Mouse (Mus musculus) intestine, embryonic 14.5 days (tissue): ENCODE data around the gene Cfap54. TPM values are rescaled to one million over a fixed set of nuclear protein-coding genes. Genes with fewer than 3 reads are reported as not detected.

Source experiments
- ATAC-seq: fragments of 200-750 bp; cut with Nextera tagmentation; replicated peaks from 2 replicates; pipeline ENCODE4 v1.8.0; 2017; ENCODE audit warnings: low read depth, moderate number of reproducible peaks, moderate TSS enrichment, moderate library complexity; ENCODE audit not compliant: low FRiP score, low TSS enrichment
- DNase-seq: peaks from one replicate; pipeline ENCODE4 v3.0.0-alpha.2; 2018; ENCODE audit warnings: low spot score
- H3K27ac ChIP-seq: fragments of 300-500 bp; sonication (generic); 2 replicates; pipeline ENCODE4 v1.5.1; 2014; ENCODE audit warnings: low read depth, mild to moderate bottlenecking, control low read depth
- H3K27me3 ChIP-seq: fragments of 300-500 bp; sonication (generic); replicated peaks from 2 replicates; pipeline ENCODE4 v1.6.1; 2014; ENCODE audit warnings: low read length, control low read depth; ENCODE audit not compliant: control insufficient read depth, insufficient read depth
- H3K36me3 ChIP-seq: fragments of 300-500 bp; sonication (generic); 2 replicates; pipeline ENCODE4 v1.6.1; 2014; ENCODE audit warnings: low read length, control low read depth; ENCODE audit not compliant: control insufficient read depth, insufficient read depth
- H3K4me1 ChIP-seq: fragments of 300-500 bp; sonication (generic); replicated peaks from 2 replicates; pipeline ENCODE4 v1.6.1; 2014; ENCODE audit warnings: low read length, control low read depth, mixed read lengths; ENCODE audit not compliant: control insufficient read depth, insufficient read depth
- H3K4me2 ChIP-seq: fragments of 300-500 bp; sonication (generic); 2 replicates; pipeline ENCODE4 v1.6.1; 2014; ENCODE audit warnings: low read length
- H3K4me3 ChIP-seq: fragments of 300-500 bp; sonication (generic); 2 replicates; pipeline ENCODE4 v1.5.1; 2014; ENCODE audit warnings: low read depth, low read length, control low read depth, mixed read lengths
- H3K9ac ChIP-seq: fragments of 300-500 bp; sonication (generic); 2 replicates; pipeline ENCODE4 v1.6.1; 2014; ENCODE audit warnings: mild to moderate bottlenecking, low read length
- H3K9me3 ChIP-seq: fragments of 300-500 bp; sonication (generic); 2 replicates; pipeline ENCODE4 v1.6.1; 2016; ENCODE audit warnings: low read length, control low read depth; ENCODE audit not compliant: control insufficient read depth
- WGBS: fragments of 180-500 bp; shearing (Covaris S2); extraction: QIAGEN DNeasy Blood & Tissue Kit; methylation state at CpG from one replicate; pipeline ENCODE4 v1.1.7; 2014; 5-methylcytosine and 5-hydroxymethylcytosine counted together
- polyA plus RNA-seq: library from polyadenylated mRNA; unstranded; fragments of >200 nt; fragmentation: Nextera tagmentation; extraction: Ambion mirVana; gene quantifications from 2 replicates; pipeline ENCODE4 v1.2.1, GENCODE M21; 2014

Cfap54 gene
- polyA plus RNA-seq, 1 experiment from 2014 or later: 0.16 TPM

DNA sequence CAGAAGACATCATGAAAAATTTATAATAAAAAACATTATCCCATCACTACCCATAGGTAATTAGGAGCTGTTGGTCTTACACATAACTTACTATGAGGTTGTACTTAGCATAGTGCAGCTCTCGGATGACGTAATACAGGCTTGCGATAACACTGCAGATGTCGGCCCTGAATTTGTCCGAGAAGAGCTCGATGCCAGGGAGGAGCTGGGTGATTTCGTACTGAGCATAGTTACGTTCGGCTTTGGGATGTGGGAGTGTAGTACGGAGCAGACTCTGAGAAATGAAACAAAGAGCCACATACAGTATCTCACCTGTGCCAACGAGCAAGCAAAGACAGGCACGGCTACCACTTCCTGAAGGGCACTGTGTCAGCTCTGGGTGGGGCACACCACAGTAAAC lies 149.0 kb downstream of the Cfap54 start:
- DNase-seq: no peak
- no peaks in the 10 kb centered on the region for H3K9me3 ChIP-seq
- no peak overlapping the region for H3K9ac ChIP-seq
- no peak overlapping the region for H3K4me2 ChIP-seq
- no peaks in the 10 kb centered on the region for H3K36me3 ChIP-seq
- WGBS: 84% methylated on average over 12 of the region's 12 CpGs
- no peak for ATAC-seq
- no peaks in the 10 kb centered on the region for H3K4me1 ChIP-seq
- no peaks in the 10 kb centered on the region for H3K27me3 ChIP-seq
- no peak overlapping the region for H3K27ac ChIP-seq
- H3K4me3 ChIP-seq: no peak overlapping the region

GRCm38 (mm10) chr10:92930036-92930435 lies 151.4 kb downstream of the Cfap54 start:
- DNase-seq (no peak), ATAC-seq (no peak)
- 41% methylated on average over 1 of the region's 1 CpGs for WGBS
- Histone ChIP-seq H3K36me3 (no peaks in the 10 kb centered on the region), H3K9ac (no peak overlapping the region), H3K4me3 (no peak overlapping the region), H3K9me3 (no peaks in the 10 kb centered on the region), H3K27me3 (no peaks in the 10 kb centered on the region), H3K4me2 (no peak overlapping the region), H3K27ac (no peak overlapping the region), H3K4me1 (no peaks in the 10 kb centered on the region)

DNA sequence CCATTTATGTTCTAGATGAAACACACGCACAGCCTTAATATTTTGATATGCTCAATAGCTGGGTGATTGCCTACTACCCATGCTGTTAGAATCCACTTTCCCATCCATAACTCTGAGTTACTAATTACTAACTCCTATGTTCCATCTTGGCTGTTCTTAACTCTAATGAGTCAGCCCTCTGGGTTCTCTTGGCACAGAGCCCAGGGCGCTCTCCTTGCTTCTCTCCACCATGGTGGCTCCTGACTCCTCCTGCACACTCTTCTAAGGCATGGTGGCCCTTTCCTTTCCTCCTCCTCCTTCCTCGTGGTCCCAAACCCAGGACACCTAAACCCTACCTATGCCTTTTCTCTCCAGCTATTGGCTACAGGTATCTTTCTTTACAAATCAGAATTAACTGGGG lies 153.2 kb downstream of the Cfap54 start:
- no peaks in the 10 kb centered on the region for H3K36me3 ChIP-seq
- no peaks in the 10 kb centered on the region for H3K27me3 ChIP-seq
- WGBS: 85% methylated on average over 3 of the region's 3 CpGs
- H3K27ac ChIP-seq: no peak overlapping the region
- H3K9me3 ChIP-seq: no peaks in the 10 kb centered on the region
- H3K9ac ChIP-seq: no peak overlapping the region
- H3K4me3 ChIP-seq: no peak overlapping the region
- ATAC-seq (no peak), DNase-seq (no peak)
- no peak overlapping the region for H3K4me2 ChIP-seq
- H3K4me1 ChIP-seq: no peaks in the 10 kb centered on the region

- no peaks in the 10 kb centered on the region for H3K4me1 ChIP-seq
- H3K27ac ChIP-seq: no peak overlapping the region
- H3K9me3 ChIP-seq: no peaks in the 10 kb centered on the region
- no peak overlapping the region for H3K4me2 ChIP-seq
- no peak overlapping the region for H3K4me3 ChIP-seq
- ATAC-seq (no peak), DNase-seq (no peak)
- no peak overlapping the region for H3K9ac ChIP-seq
- no peaks in the 10 kb centered on the region for H3K36me3 ChIP-seq
- H3K27me3 ChIP-seq: no peaks in the 10 kb centered on the region
- 90% methylated on average over 1 of the region's 1 CpGs for WGBS
Observed at GRCm38 (mm10) chr10:92918551-92918950, 162.9 kb downstream of the Cfap54 start.

- H3K9me3 ChIP-seq: no peaks in the 10 kb centered on the region
- H3K27ac ChIP-seq: no peak overlapping the region
- H3K4me3 ChIP-seq: no peak overlapping the region
- no peaks in the 10 kb centered on the region for H3K4me1 ChIP-seq
- 65% methylated on average over 6 of the region's 6 CpGs for WGBS
- no peak for DNase-seq
- H3K27me3 ChIP-seq: no peaks in the 10 kb centered on the region
- ATAC-seq: no peak
- H3K36me3 ChIP-seq: no peaks in the 10 kb centered on the region
- no peak overlapping the region for H3K4me2 ChIP-seq
- H3K9ac ChIP-seq: no peak overlapping the region
Observed at GRCm38 (mm10) chr10:92907246-92907645, 174.2 kb downstream of the Cfap54 start.

GRCm38 (mm10) chr10:92888466-92888865 lies 193.0 kb downstream of the Cfap54 start:
- no peak overlapping the region for H3K27ac ChIP-seq
- no peak for DNase-seq
- 87% methylated on average over 6 of the region's 6 CpGs for WGBS
- H3K27me3 ChIP-seq: no peaks in the 10 kb centered on the region
- no peaks in the 10 kb centered on the region for H3K4me1 ChIP-seq
- H3K4me2 ChIP-seq: no peak overlapping the region
- ATAC-seq: no peak
- no peak overlapping the region for H3K9ac ChIP-seq
- no peaks in the 10 kb centered on the region for H3K36me3 ChIP-seq
- H3K4me3 ChIP-seq: no peak overlapping the region
- no peaks in the 10 kb centered on the region for H3K9me3 ChIP-seq

DNA sequence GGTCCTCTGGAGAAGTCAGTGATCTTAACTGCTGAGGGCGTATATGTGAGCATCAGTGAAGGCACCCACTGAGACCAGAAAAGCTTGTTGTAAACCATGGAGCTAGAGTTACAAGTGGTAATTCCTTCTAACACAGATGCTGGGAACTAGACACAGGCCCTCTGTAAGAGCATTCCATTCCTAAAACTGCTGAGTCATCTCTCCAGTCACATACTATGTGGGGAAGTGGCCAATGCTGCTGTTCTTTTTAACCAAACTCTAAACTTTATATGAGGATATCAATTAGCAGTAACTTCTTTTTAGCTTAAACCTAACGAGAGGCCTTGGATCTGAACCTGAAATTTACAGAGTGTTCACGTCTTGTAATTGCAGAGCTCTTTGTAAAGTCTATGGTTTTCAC lies 203.4 kb downstream of the Cfap54 start:
- no peaks in the 10 kb centered on the region for H3K27me3 ChIP-seq
- H3K36me3 ChIP-seq: no peaks in the 10 kb centered on the region
- H3K4me3 ChIP-seq: no peak overlapping the region
- H3K4me1 ChIP-seq: no peaks in the 10 kb centered on the region
- H3K27ac ChIP-seq: no peak overlapping the region
- no peaks in the 10 kb centered on the region for H3K9me3 ChIP-seq
- ATAC-seq: no peak
- H3K9ac ChIP-seq: no peak overlapping the region
- WGBS: 89% methylated on average over 3 of the region's 3 CpGs
- H3K4me2 ChIP-seq: no peak overlapping the region
- no peak for DNase-seq

DNA sequence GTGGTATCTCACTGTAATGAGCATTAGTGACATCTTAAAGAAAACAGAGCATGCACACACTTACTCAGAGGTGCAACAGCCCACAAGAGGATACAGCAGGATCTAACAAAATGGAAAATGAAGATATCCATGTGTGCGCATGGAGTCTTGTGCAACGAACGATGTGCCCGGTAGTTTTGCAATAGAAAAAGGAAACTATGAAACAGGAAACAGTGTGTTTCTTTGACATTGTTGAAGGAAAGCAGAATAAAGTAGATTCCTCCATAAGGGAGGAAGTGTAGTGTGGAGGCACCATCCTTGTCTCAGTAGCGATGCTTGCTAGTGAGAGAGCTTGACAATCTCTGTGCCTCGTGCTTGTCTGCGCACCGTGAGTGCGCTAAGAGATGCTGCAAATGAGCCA lies 240.4 kb downstream of the Cfap54 start:
- WGBS: 83% methylated on average over 9 of the region's 9 CpGs
- DNase-seq: no peak
- no peaks in the 10 kb centered on the region for H3K36me3 ChIP-seq
- no peaks in the 10 kb centered on the region for H3K27me3 ChIP-seq
- ATAC-seq: no peak
- no peaks in the 10 kb centered on the region for H3K9me3 ChIP-seq
- no peak overlapping the region for H3K4me3 ChIP-seq
- H3K27ac ChIP-seq: no peak overlapping the region
- H3K4me1 ChIP-seq: no peaks in the 10 kb centered on the region
- H3K4me2 ChIP-seq: no peak overlapping the region
- H3K9ac ChIP-seq: no peak overlapping the region

DNA sequence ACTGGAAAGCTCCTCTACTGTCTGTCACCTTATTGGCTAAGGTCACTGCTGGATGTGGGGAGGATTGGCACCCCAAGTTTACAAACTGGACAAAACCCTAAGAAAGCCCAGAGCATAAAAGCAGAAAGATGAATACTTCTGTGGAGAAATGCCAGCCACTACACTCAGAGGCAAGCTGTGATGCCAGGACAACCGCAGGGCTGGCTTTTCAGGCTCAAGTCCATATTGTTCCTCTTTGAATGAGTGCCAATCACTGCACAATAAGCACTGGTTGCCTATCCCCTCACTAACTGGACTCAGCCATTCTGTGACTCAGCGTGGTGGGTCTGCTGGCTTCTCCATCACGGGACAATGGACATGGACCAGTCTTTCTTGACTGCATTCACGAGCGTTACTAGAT lies 243.8 kb downstream of the Cfap54 start:
- WGBS: 84% methylated on average over 5 of the region's 5 CpGs
- Histone ChIP-seq H3K4me2 (no peak overlapping the region), H3K27ac (no peak overlapping the region), H3K4me3 (no peak overlapping the region), H3K9me3 (no peaks in the 10 kb centered on the region), H3K4me1 (no peaks in the 10 kb centered on the region), H3K27me3 (no peaks in the 10 kb centered on the region), H3K36me3 (no peaks in the 10 kb centered on the region), H3K9ac (no peak overlapping the region)
- no peak for ATAC-seq
- no peak for DNase-seq
